Mouse (Mus musculus) adrenal gland, adult 18-20 months (tissue): ENCODE results near the gene Zfp330. TPM values are rescaled to one million over a fixed set of nuclear protein-coding genes. Genes with fewer than 3 reads are reported as not detected.
A peak's percentile ranks its signal among the peaks of the same experiment; 100 is the strongest.

ENCODE experiments used
- DNase-seq, 2 experiments: peaks; one replicate each; pipeline ENCODE4 v3.0.0; 2021 to 2022; ENCODE audit warnings: low spot score in 2 of 2
- long read RNA-seq, 2 experiments: library from polyadenylated mRNA; stranded (forward); transcript quantifications; one replicate each; pipeline ENCODE4 v2.0.0; 2021
- total RNA-seq, 2 experiments: library from RNA; stranded (reverse); gene quantifications; 1 replicate in 1 of 2; 2 replicates in 1 of 2; pipeline ENCODE4 v1.2.3; 2021

Zfp330 gene
- total RNA-seq, result 10 to 100 TPM; 35.4 to 43.4 TPM
- long read RNA-seq, experiment 1, transcript Zfp330-201 (10 exons, 1,675 nt), result major isoform, 10 of 14 reads
- long read RNA-seq, experiment 1, partial matches to known transcripts, result 0 of 14 reads
- long read RNA-seq, experiment 1, other reads (novel, unspliced or antisense), result 3 of 14 reads
- long read RNA-seq, experiment 2, transcript Zfp330-201 (10 exons, 1,675 nt), result major isoform, 64 of 69 reads
- long read RNA-seq, experiment 2, partial matches to known transcripts, result 3 of 69 reads
- long read RNA-seq, experiment 2, other reads (novel, unspliced or antisense), result 1 of 69 reads

GRCm38 (mm10) chr8:82774093-82774422, at the start of gene Zfp330:
TSS of gene Zfp330 (minus strand) at chr8:82774160.
- peak; percentile 85 for DNase-seq

GRCm38 (mm10) chr8:82777945-82778344, 4.0 kb upstream of the Zfp330 start:
- no peak for DNase-seq

- DNase-seq, result no peak
Observed at GRCm38 (mm10) chr8:82777406-82777805, 3.4 kb upstream of the Zfp330 start.

- no peak for DNase-seq
Observed at GRCm38 (mm10) chr8:82774482-82774881, 522 bp upstream of the Zfp330 start.

GRCm38 (mm10) chr8:82773332-82774092, 448 bp downstream of the Zfp330 start:
- peak in 1 of 2 experiments; percentile 27 for DNase-seq

GRCm38 (mm10) chr8:82770886-82771285, 3.1 kb downstream of the Zfp330 start:
- no peak for DNase-seq

GRCm38 (mm10) chr8:82759071-82759470, 14.9 kb downstream of the Zfp330 start:
- no peak for DNase-seq

GRCm38 (mm10) chr8:82754946-82755345, 19.0 kb downstream of the Zfp330 start:
- no peak for DNase-seq

- no peak for DNase-seq
Observed at GRCm38 (mm10) chr8:82746617-82747016, 27.3 kb downstream of the Zfp330 start.

GRCm38 (mm10) chr8:82743905-82744904, 29.8 kb downstream of the Zfp330 start:
- DNase-seq, result peak; percentile 66 to 67

Other genes with a start within 250 kb of the Zfp330 start
- gene Rnf150, start 89.2 kb upstream of the Zfp330 start, total RNA-seq, result 10 to 100 TPM; 14.8 to 16.3 TPM